Mouse (Mus musculus) lung, adult 2 months (tissue): ENCODE measurements around the gene Mcat.

ENCODE experiments used
- CTCF ChIP-seq: fragments of 200-500 bp; IDR thresholded peaks from 2 replicates; pipeline ENCODE4 v1.5.1; 2011; ENCODE audit warnings: mild to moderate bottlenecking, low read length, control low read depth; ENCODE audit not compliant: insufficient read depth
- POLR2A ChIP-seq: fragments of 200-500 bp; IDR thresholded peaks from 2 replicates; pipeline ENCODE4 v1.6.1; 2011; ENCODE audit warnings: low read depth, mild to moderate bottlenecking, control low read depth, low read length, borderline replicate concordance; ENCODE audit errors: extremely low read depth

DNA sequence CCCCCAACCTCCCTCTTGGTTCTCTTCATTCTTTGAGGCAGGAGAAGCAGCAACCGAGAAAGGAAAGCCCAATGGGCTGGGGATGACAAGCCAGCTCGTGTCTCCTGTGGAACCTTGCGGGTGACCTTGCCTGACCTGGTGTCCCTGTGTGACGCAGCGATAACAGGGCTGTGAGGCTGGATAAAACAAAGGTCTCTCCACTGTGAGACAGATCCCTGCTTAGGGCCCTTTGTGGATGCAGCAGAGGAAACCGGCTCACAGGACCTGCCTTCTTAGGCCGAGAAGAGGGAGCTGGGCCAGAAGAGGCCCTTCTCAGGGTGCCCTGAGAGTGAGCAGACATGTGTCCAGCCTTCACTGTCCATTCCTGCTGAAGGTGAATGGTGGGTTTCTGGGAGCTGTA, 40.4 kb downstream of the Mcat start:
- TF ChIP-seq CTCF (no peak), POLR2A (no peak)
